In the genomic region with DNA sequence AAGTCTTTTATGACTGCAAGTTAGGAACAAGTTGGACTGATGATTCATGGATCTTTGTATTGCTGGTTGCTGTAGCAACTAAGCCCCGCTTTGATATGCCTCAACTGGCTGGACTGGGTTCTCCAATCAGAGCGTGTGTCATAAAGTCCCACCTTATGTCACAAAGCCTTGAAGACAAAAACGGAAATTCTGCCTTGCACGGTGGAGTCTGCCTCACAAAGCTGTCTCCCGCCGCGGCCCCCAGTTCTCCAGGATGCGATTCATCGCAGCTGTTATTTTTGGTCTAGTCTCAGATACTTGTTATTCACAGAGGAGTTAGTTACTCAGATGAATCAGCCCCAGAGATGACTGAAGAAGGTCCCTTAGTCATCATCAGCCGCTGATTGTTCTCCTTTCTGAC, we compare ENCODE assay signal across 9 mouse cellular contexts. TPM values are rescaled to one million over a fixed set of nuclear protein-coding genes. Genes with fewer than 3 reads are reported as not detected.
A peak's percentile ranks its signal among the peaks of the same experiment; 100 is the strongest.
DNase-seq lines count a peak whose midpoint lies in the region; ATAC-seq and TF ChIP-seq lines count a peak whose summit lies in the region.
"Had no signal": no experiment of that assay in that cellular context is flagged by ENCODE, and none has a peak within 500 bp of the region (broad histone marks: within the 10 kb centered on the region; RNA-seq: fewer than 3 reads in every experiment).

No protein-coding gene starts in this region.

- WGBS in intestine, postnatal 0 days, result 33% methylated on average over 10 of the region's 10 CpGs
- 27% methylated on average over 10 of the region's 10 CpGs for WGBS in midbrain, embryonic 15.5 days
- WGBS in liver, embryonic 11.5 days, result 77% methylated on average over 10 of the region's 10 CpGs

- TF ChIP-seq CTCF in cortical plate, adult 2 months (IDR thresholded peaks at IDR 0.05; ENCODE audit: extremely low read depth, insufficient read depth, low read length), result no peak
- TF ChIP-seq CTCF in intestine, postnatal 0 days (IDR thresholded peaks at IDR 0.05; ENCODE audit: low read depth), result no peak

- peak overlapping the region; percentile 80; the same call in 1 of the 2 replicates for H3K27ac ChIP-seq in cortical plate, adult 2 months (ENCODE audit: insufficient read depth, low read length)
- H3K27ac ChIP-seq in intestine, postnatal 0 days (ENCODE audit: low read depth, low read length), result no peak overlapping the region
- H3K27ac ChIP-seq in midbrain, embryonic 15.5 days, result no peak overlapping the region
- H3K27ac ChIP-seq in liver, embryonic 11.5 days (ENCODE audit: low read depth, low read length), result no peak overlapping the region
- H3K27ac ChIP-seq: embryonic facial prominence, embryonic 12.5 days had no signal

- H3K4me3 ChIP-seq in cortical plate, adult 2 months (ENCODE audit: insufficient read depth, low read length), result no peak overlapping the region
- no peak overlapping the region for H3K4me3 ChIP-seq in intestine, postnatal 0 days (ENCODE audit: low read depth, low read length)
- no peak overlapping the region for H3K4me3 ChIP-seq in midbrain, embryonic 15.5 days
- H3K4me3 ChIP-seq in liver, embryonic 11.5 days (ENCODE audit: low read depth, low read length), result no peak overlapping the region
- H3K4me3 ChIP-seq: embryonic facial prominence, embryonic 12.5 days; megakaryocyte, embryonic 14.5 days had no signal

- H3K27me3 ChIP-seq in intestine, postnatal 0 days (replicated peaks; ENCODE audit: control insufficient read depth, insufficient read depth, low read length), result no peaks in the 10 kb centered on the region
- H3K27me3 ChIP-seq in midbrain, embryonic 15.5 days (replicated peaks), result no peaks in the 10 kb centered on the region
- H3K27me3 ChIP-seq in liver, embryonic 11.5 days (replicated peaks; ENCODE audit: control insufficient read depth, insufficient read depth, low read length), result peaks cover 5% of the 10 kb centered on the region
- H3K27me3 ChIP-seq: embryonic facial prominence, embryonic 12.5 days had no signal

- H3K9me3 ChIP-seq in intestine, postnatal 0 days (ENCODE audit: control insufficient read depth), result no peaks in the 10 kb centered on the region
- no peaks in the 10 kb centered on the region for H3K9me3 ChIP-seq in midbrain, embryonic 15.5 days
- H3K9me3 ChIP-seq in liver, embryonic 11.5 days (ENCODE audit: control insufficient read depth, low read length), result no peaks in the 10 kb centered on the region
- H3K9me3 ChIP-seq: embryonic facial prominence, embryonic 12.5 days had no signal

- no peak for TF ChIP-seq POLR2A in cortical plate, adult 2 months (IDR thresholded peaks at IDR 0.05; ENCODE audit: extremely low read depth, insufficient read depth, low read length)

- no peak overlapping the region for H3K9ac ChIP-seq in intestine, postnatal 0 days (ENCODE audit: low read depth, low read length)
- H3K9ac ChIP-seq in midbrain, embryonic 15.5 days, result no peak overlapping the region
- no peak overlapping the region for H3K9ac ChIP-seq in liver, embryonic 11.5 days (ENCODE audit: low read depth, low read length)
- H3K9ac ChIP-seq: embryonic facial prominence, embryonic 12.5 days had no signal

- ATAC-seq in intestine, postnatal 0 days, result peak; percentile 63
- ATAC-seq in midbrain, embryonic 15.5 days (replicated peaks), result peak; percentile 74
- ATAC-seq in liver, embryonic 11.5 days (replicated peaks; ENCODE audit: low FRiP score), result no peak
- no peak for ATAC-seq in megakaryocyte, adult 5-6 weeks (ENCODE audit: poor library complexity, severe bottlenecking)

- H3K4me1 ChIP-seq in cortical plate, adult 2 months (ENCODE audit: control insufficient read depth, insufficient read depth, low read length), result peaks cover 4% of the 10 kb centered on the region
- H3K4me1 ChIP-seq in intestine, postnatal 0 days (replicated peaks; ENCODE audit: control insufficient read depth, insufficient read depth, low read length), result no peaks in the 10 kb centered on the region
- H3K4me1 ChIP-seq in midbrain, embryonic 15.5 days, result peaks cover 9% of the 10 kb centered on the region; the same call in 1 of the 2 replicates
- no peaks in the 10 kb centered on the region for H3K4me1 ChIP-seq in liver, embryonic 11.5 days (replicated peaks; ENCODE audit: control insufficient read depth, insufficient read depth, low read length)
- H3K4me1 ChIP-seq: embryonic facial prominence, embryonic 12.5 days had no signal

- peak; percentile 18 for DNase-seq in thymus, postnatal 4 days
- DNase-seq in thymus, postnatal 14 days, result no peak
- DNase-seq in liver, embryonic 11.5 days (ENCODE audit: low spot score), result no peak

- no peaks in the 10 kb centered on the region for H3K36me3 ChIP-seq in intestine, postnatal 0 days (ENCODE audit: control insufficient read depth, insufficient read depth)
- H3K36me3 ChIP-seq in midbrain, embryonic 15.5 days (replicated peaks), result no peaks in the 10 kb centered on the region
- H3K36me3 ChIP-seq in liver, embryonic 11.5 days (ENCODE audit: control insufficient read depth, insufficient read depth, low read length), result no peaks in the 10 kb centered on the region
- H3K36me3 ChIP-seq: embryonic facial prominence, embryonic 12.5 days had no signal

- H3K4me2 ChIP-seq in intestine, postnatal 0 days (replicated peaks; ENCODE audit: low read depth), result no peak overlapping the region
- H3K4me2 ChIP-seq in midbrain, embryonic 15.5 days, result no peak overlapping the region
- H3K4me2 ChIP-seq in liver, embryonic 11.5 days, result no peak overlapping the region
- H3K4me2 ChIP-seq: embryonic facial prominence, embryonic 12.5 days had no signal

RNA-seq across cellular contexts. Expression of a gene that starts 3.5 kb away (rescaled TPM):
- polyA plus RNA-seq in cortical plate, adult 2 months (2012; rRNA removed), result 53.7 and 60.5 TPM in 2 replicates
- 225 and 241 TPM in 2 replicates for polyA plus RNA-seq in intestine, postnatal 0 days (2015; fragmentation: Nextera tagmentation; extraction: Ambion mirVana)
- 25.3 and 27.3 TPM in 2 replicates for polyA plus RNA-seq in midbrain, embryonic 15.5 days (2015; fragmentation: Nextera tagmentation; extraction: Ambion mirVana)
- 5.1 and 7.0 TPM in 2 replicates for polyA plus RNA-seq in liver, embryonic 11.5 days (2014; fragmentation: Nextera tagmentation; extraction: Ambion mirVana)
- total RNA-seq in megakaryocyte, adult 5-6 weeks (2015), result 0.11 TPM in 1 of 2 replicates, not detected in the other
- 1.8 TPM in 1 of 2 replicates, not detected in the other for total RNA-seq in megakaryocyte, adult 5-6 weeks (2017)

RNA-seq across cellular contexts. Expression of a gene that starts 51.7 kb away (rescaled TPM):
- polyA plus RNA-seq in cortical plate, adult 2 months (2012; rRNA removed), result 315 and 343 TPM in 2 replicates
- polyA plus RNA-seq in intestine, postnatal 0 days (2015; fragmentation: Nextera tagmentation; extraction: Ambion mirVana), result 153 and 156 TPM in 2 replicates
- 320 and 321 TPM in 2 replicates for polyA plus RNA-seq in midbrain, embryonic 15.5 days (2015; fragmentation: Nextera tagmentation; extraction: Ambion mirVana)
- 170 and 171 TPM in 2 replicates for polyA plus RNA-seq in liver, embryonic 11.5 days (2014; fragmentation: Nextera tagmentation; extraction: Ambion mirVana)
- 231 and 236 TPM in 2 replicates for total RNA-seq in megakaryocyte, adult 5-6 weeks (2015)
- total RNA-seq in megakaryocyte, adult 5-6 weeks (2017), result 172 and 182 TPM in 2 replicates

Comparison
In these comparisons a context has a peak if more than half of its experiments do, and no peak if none do; other contexts are left out.
1. ATAC-seq: peak in intestine, postnatal 0 days (single experiment) and midbrain, embryonic 15.5 days (single experiment); none in liver, embryonic 11.5 days (single experiment) and megakaryocyte, adult 5-6 weeks (single experiment).